Mouse (Mus musculus) brain, adult 2 months (tissue): Measurements from ENCODE around the gene Trib3.

Experiments used
- DNase-seq: peaks from one replicate; pipeline ENCODE4 v3.0.0; 2011; ENCODE audit warnings: low read depth, low spot score

Trib3 gene

DNA sequence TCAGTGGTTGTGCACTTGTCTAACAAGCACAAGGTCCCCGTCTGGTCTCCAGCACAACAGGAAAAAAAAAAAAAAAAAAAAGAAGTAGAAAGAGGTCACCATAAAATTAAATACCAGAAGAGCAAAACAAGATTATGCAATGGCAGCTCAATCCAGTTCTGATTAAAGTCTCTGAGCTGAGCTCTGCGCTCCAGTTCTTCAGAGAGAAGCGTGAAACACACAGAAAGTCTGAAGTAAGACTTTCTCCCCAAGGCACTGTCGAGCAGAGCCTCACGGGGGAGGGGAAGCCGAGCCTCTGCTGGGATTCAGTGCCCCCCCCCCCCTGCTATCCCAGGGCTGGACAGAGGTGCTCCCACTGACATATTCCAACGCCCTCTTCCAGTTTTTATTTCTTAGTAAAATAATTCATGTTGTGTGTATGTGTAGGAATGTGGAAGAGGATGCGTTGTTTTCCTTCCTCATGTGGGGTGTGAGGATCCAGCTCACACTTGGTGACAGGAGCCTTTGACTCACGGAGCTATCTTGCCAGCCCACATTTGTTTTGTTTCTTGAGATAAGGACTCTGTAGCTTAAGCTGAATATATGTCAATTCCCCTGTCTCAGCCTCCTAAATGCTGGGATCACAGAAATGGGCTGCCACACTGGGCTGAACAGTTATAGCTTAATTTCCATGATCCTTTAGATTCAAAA is 3.1 kb upstream of the Trib3 start:
- no peak for DNase-seq

DNA sequence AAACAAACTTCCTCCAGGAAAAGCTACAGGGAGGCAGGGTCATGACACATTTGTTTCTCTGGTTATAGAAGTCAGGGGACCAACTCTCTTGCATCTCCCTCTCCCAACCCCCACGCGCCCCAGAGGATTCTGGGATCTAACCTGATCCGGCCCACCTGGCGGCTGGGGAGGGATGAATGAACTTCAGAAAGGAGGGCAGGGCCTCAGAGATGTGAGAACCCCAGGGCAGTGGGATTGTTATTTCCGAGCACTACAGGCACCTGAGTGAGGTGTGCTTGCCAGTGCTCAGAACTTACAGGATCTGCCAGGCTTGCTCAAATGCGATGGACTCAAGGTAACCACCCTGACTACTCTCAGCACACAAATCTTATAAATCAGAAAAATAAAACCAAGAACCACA is 1.6 kb upstream of the Trib3 start:
- no peak for DNase-seq

DNA sequence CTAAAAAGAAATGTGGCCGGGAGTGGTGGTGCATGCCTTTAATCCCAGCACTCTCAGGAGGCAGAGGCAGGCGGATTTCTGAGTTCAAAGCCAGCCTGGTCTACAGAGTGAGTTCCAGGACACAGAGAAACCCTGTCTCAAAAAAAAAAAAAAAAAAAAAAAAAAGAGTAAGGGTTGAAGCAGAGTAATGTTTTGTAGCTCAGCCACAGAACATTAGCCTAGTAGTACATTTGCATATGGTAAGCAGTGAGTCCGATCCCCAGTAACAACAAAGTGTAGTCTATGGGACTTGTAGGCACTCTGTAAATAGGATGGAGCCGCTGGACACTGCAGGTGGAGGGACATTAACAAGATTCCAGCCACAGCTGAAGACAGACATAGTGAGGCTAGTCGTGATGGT is 1.1 kb upstream of the Trib3 start:
- no peak for DNase-seq

DNA sequence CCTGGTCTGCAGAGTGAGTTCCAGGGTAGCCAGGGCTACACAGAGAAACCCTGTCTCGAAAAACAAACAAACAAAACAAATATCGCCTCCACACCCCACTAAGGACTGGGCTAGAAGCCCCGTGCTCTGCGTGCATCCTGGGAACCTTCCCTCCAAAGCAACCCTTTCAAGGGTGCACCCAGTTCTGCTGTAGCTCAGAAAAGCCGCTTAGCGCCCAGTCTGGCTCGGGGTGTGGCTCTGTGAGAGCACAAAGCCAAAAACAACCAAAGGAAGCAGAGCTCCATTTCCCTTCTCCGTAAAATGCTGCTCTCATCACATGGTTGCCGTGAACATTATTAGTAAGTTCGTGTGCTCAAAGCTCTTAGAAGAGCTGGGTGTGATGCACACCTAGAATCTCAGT is 529 bp upstream of the Trib3 start:
- DNase-seq = no peak

DNA sequence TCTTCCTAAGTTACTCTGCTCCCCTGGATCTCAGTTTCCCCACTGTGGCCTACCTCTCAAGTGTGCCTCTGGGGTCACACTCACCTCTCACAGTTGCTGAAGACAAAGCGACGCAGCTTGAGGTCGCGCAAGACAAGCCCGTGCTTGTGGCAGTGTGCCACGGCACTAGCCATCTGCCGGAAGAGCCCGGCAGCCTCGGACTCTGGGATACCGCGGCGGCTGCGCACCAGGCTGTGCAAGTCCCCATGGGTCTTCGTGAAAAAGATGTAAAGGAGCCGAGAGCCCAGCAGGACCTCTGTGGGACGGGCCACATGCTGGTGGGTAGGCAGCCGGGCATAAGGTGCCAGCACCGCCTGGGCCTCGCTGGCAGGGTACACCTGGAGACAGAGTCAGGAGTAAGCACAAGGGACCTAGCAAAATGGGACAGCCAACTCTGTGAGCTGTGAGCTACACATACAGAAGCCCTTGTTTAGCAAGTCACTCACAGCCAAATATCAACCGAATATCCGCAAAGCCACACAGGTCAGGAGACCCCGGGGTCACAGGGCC is 4.1 kb downstream of the Trib3 start:
- peak; percentile 50 for DNase-seq

DNA sequence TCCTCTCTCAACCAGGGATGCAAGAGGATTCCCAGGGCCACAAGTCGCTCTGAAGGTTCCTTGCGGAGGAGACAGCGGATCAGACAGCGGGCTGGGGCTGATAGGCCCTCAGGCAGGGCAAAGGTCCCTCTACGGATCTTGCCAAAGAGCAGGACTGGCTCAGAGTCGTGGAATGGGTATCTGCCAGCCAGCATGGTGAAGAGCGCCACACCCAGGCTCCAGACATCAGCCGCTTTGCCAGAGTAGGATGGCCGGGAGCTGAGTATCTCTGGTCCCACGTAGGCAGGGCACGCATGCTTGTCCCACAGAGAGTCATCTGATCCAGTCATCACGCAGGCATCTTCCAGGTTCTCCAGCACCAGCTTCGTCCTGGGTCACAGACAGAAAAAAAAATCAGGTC is 5.5 kb downstream of the Trib3 start:
- no peak for DNase-seq

DNA sequence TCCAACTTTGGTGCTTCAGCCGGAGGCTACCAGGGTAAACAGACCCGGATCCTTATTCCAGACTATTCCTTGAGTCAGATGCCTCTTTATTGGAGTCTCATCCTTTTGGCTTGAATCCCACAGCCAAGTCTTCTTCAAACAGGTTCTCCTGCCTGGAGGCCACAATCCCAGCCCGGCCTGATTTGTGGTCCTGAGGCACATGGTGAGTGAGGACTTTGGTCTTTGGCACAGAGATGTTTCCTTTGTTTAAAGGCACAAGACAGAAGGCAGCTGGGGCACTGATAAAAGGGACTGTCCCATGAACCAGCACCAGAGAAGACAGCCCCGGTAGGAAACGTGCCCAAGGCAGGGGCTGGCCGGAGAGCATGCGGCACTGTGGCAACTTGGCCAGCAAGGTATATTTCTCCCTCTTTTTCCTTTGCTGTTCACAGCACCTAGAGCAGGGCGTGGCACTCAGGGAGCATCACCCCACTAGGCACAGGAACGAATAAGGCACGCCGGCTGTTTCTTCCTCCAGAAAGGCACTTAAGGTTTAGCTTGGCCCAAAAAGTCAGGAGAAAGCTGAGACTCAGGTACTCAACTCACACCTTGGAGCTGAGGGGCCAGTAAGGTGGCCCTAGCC is 6.1 kb downstream of the Trib3 start:
- DNase-seq = no peak

DNA sequence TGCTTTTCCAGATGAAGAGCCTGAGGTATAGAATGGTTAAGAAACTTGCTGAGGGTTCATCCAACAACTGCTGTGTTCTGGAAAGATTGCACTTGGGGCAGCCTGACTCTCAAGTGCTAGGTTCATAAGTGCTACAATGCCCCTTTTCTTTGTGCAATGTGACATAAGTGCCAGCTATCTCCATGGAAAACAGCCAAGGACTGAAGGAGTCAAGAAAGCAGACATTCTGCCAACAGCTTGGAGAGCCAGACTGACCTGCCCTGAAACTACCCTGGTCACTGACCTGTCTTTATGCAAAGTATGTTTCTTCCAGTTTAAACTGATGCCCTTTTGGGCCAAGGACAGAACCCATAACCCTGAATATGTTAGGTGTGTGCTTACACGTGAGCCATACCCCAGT is 7.0 kb downstream of the Trib3 start:
- no peak for DNase-seq

DNA sequence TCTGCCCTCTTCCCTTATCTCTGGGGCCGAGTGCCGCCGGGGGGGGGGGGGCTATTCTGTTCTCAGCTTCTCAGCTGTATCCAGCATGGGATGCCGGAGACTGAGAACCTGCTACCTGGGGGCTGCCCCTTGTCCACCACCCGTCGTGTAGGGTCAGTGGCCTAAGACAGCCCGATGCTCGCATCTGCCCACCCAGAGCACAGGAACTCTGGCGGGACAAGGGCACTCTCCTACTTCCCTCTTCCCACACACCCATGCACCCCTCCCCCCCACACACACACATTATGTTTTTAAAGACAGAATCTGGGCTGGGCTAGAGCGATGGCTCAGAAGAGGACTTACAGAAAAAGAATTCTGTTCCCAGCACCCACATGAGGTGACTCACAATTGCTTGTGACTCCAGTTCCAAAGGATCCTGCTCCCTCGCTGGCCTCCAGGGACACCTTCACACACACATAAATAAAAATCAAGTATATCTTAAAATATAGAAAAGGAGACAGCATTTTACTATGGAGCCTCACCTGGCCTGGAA is 8.5 kb downstream of the Trib3 start:
- DNase-seq = peak; percentile 69

DNA sequence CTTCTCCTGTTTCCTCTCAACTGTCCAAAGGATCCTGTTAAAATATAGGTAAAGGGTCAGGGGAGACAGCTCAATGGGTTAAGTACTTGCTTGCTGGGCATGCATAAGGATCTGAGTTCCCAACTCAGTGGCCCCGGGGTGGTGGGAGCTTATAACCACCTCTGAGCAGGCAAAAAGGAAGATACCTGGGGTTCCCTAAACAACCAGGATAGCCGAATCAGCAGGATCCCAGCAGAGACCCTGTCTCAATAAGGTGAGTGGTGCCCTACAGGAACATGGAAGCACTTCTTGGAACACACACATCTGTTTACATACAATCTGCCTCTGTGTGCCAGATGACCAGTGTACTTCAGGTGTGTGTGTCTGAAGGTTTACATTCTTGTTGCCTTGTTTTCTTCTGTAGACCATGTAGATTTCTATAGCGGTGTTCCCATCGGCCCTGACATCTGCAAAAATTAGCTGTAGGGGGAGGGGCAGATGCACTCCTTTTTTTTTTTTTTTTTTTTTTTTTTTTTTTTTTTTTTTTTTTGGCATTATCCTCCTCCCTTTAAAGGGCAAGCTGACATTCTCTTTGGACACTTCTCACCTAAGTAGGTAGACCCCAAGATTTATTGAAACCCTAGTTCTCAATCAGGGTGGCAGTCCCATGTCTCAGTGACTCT is 10.4 kb downstream of the Trib3 start:
- no peak for DNase-seq

DNA sequence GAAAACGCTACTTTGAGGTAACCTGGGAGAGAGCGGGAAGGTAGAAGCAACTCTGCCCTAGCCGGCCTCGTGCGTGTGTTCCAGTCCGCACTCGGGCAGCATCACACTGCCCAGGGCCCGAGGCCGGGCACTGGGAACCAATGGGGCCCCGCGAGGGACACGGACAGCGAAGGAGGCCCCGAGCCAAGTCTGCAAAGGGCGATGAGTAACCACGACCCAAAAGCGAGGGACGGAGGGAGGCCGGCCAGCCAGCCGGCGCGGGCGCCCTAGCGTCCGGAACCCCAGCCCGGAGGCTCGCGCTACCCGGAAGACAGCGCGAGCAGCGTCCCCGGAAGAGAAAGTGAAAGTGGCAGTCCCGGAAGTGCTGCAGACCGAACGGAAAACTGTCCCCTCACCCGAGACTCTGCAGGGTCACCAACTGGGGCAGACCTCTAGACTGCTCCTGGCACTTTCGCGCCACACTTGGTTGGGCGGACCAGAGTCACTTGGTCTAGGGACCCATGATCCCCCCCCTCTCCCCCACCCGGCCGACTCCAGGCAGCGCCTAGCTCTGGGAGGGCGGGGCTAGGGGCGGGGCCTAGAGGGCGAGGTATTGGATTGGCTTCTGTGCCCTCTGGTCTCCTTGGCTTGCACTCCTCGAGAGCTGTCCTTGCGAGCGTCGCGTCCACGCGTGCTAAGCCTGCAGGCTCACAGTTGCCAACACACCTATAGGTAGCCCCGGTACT is 11.6 kb downstream of the Trib3 start, which contains the start of gene Rbck1:
Gene Rbck1, minus strand, starts transcription at position 553 of the 725 bp plus-strand sequence.
- peak; percentile 98 for DNase-seq

DNA sequence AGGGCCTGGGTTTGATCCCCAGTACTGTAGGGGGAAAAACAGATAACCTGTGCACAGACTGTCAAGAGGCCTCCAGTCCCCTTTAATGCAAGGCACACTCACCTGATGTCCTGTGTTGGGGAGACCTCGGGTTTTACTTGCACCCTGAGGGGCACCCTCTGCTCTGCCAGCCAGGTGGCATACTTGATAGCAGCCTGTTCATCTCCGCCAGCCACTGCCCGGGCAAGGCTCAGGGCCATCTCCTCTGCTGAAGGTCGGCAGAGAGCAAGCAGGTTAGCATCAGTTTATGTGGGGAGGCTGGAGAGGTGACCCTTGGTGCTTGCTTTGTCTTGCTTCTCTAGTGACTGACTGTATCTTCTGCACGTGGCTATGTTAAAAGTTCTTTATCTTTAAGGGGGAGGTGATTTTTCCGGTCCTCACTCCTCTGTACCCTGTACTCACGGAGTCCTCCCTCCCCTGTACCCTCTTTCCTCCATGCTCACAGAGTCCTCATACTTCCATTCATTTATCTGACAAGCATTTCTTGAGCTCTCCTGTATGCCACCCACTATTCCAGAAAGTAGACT is 12.9 kb downstream of the Trib3 start:
- DNase-seq = no peak

DNA sequence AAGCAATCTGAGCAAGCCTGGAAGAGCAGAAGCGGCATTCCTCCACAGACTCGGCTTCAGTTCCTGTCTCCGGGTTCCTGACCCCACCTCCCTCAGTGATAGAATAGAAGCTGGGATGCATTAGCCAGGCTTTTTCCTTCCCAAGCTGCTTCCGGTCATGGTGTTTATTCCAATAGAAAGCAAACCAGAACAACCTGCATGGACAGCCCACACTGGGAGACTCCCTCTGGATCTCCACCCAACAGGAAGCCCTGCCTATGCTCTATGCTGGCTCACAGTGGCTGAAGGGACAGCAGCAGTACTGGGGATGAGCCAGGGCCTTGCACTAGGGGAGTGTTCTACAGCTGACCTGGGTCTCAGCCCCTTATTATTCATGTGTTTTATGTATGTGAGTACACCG is 15.9 kb downstream of the Trib3 start:
- DNase-seq = no peak

DNA sequence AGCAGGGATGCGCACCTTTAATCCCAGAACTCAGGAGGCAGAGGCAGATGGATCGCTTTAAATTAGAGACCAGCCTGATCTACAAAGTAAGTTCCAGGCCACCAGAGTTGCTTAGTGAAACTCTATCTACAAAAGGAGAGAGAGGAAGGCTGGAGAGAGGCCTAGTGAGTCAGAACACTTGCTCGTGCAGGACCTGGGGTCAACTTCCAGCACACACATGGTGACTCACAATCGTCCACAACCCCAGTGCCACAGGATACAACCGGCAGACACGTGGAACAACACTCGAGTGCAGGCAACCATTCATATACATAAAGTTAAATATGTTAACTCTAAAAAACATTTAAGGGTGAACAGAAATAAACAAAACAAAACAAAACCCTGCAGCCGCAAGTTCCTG is 17.2 kb downstream of the Trib3 start:
- DNase-seq = no peak

DNA sequence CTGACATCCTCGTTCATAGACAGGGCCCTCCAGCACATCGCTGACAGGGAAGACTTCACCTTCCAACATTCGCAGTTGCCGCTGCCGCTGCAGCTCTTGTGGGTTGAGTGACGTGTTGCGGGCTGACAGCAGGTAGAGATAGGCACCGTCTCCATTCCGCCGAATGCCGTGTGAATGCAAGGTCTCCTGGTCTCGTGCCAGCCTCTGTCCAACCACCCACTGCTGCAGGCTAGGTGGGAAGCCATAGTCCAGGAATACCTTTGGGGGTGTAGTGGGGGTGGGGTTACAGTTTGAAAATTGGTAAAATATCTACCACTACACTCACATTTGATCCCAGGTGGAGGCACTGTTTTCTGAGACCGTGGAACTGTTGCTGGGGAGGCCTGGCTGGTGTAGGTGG is 17.7 kb downstream of the Trib3 start:
- DNase-seq = no peak

DNA sequence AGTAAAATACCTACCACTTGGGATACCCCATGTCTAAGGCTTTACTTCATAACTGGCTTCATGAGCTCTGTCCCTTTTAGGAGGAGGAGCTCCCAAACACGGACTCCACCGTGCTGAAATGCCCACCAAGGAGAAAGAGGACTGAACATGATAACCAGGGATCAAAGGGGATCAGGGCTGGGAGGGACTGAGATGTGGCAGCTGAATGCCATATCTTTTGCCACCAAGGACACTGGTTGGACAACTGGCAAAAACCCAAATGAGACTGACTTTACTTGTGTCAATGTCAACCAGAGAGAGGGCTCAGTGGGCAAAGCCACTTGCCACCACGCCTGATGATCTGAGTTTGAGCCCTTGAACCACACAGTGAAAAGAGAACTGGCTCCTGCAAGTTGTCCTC is 19.0 kb downstream of the Trib3 start:
- DNase-seq = no peak

DNA sequence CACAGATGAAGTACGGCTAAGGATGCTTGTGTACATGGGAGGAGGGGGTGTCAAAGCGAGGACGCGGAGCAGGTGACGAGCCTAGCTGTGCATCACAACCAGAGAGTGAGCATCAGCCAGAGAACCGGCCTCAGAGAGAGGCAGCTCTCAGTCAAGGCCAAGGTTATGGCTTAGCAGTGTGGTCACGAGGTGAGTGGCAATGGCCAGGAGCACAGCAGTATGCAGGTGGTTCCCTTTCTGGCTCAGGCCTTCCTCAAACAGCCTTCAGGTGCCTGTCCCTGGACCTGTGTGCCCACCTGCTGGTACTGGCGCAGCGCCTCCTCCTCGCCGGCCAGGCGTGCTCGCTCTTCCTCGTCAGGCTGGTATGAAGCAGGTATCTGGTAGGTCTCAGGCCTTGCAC is 19.9 kb downstream of the Trib3 start:
- DNase-seq = peak; percentile 81

DNA sequence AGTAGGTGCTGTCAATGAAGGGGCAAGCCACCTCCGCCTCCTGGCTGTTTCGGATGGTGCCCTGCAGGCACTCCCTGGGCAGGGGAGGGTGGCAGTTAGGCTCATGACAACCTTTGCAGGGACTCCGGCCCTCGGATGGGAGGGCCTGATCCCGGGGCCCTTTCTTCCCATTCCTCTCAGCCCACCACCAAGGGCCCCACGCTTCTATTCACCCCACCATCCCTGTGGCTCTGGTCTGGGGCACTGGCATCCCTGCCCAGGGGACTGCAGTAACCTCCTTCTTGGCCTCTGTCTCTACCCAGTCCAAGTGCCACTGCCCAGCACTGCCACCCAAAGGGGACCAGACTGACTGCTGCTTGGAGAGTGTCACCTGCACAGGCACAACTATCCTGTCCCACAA is 21.6 kb downstream of the Trib3 start:
- no peak for DNase-seq

DNA sequence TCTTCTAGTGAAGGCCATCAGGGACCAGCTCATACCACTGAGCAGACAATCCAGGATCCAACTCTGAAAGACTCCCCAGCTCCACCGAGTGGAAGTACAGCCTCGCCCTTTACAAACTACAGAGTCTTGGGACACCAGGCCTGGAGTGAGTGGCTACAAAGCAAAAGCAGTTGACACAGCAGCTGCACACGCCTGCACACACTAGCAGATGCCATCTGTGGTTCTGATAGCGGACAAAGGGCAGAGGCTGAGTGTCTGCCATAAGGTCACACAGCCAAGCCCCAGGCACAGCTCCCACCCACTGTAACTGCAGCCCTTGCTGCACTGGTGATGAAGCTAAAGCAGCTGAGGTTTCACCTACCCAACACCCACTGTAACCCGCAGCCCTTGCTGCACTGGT is 22.3 kb downstream of the Trib3 start:
- no peak for DNase-seq

DNA sequence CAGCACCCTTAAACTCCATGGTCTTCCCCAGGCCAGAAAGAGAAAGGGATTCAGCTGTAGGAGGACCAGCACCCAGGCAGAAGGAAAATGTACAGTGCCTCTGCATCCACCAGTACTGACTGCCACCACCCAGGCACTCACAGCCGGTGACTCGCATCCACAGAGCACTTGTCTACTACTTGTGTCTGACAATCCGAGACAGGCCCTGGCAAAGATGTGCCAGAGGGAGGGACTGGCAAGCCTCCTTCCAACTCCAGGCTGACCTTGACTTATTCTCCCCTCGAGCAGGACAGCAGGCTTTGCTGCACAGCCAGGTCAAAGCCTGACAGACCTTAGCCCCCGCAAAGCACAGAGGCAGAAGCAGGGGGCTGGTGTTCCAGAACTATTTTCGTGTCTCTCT is 26.8 kb downstream of the Trib3 start:
- no peak for DNase-seq

DNA sequence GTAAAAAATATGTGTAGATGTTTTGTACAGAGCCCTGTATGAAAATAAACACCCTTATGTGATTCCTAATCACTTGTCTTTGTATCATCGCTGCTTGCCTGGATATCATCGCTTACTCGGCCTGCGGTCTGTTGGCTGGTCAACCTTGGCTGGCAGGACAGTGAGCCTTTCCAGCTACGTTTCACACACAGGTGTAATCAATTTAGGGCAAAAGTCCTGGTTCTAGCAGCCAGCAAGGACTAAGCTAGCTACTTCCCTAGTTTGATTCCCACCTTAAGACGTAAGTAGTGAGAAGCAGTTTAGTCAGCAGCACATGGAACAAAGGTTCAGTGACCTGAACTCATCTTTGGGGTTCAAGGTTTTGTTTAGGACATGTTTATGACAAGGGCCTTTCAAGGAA is 29.9 kb downstream of the Trib3 start:
- DNase-seq = no peak

DNA sequence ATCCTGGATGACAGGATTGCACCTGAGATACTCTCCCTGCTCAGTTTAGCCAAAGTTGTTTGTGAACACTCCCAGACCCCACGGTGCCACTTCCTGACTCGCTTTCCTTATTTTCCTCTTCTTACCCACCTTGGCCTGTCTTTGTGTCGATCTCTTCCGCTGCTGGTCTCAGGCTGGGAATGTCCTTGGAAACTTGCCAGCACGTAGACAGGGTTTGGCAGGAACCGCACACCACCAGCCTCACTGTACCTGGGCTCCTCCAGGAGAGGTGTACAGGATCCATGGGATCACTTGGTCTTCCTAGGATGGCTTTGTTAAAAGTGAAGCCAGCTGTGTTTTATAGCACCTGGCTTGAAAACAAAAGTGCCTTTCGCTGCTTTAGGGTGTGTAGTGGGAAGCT is 30.8 kb downstream of the Trib3 start:
- peak; percentile 33 for DNase-seq
